Mouse (Mus musculus) layer of hippocampus, adult 18-20 months (tissue): Measurements from ENCODE around the gene Btd. TPM values are rescaled to one million over a fixed set of nuclear protein-coding genes. Genes with fewer than 3 reads are reported as not detected.
"Not testable (repeated sequence)": the region's sequence is repeated elsewhere in the genome, so short reads cannot be mapped to it uniquely, and the experiment has no call there.

Source experiments
- DNase-seq, 2 experiments: peaks; one replicate each; pipeline ENCODE4 v3.0.0; 2022; ENCODE audit warnings: low spot score in 2 of 2
- long read RNA-seq: library from polyadenylated mRNA; stranded (forward); transcript quantifications from one replicate; pipeline ENCODE4 v2.0.0, GENCODE M21; 2021
- total RNA-seq, 2 experiments: library from RNA; stranded (reverse); gene quantifications; 2 replicates each; pipeline ENCODE4 v1.2.3; 2021

The Btd gene
- total RNA-seq = 10 to 100 TPM; 10.3 TPM
- long read RNA-seq, transcript Btd-201 (4 exons, 2,324 nt) = major isoform, 9 of 13 reads
- long read RNA-seq, partial matches to known transcripts = 3 of 13 reads
- long read RNA-seq, other reads (novel, unspliced or antisense) = 1 of 13 reads

GRCm38 (mm10) chr14:31640890-31641505 lies at the start of gene Btd, which contains the start of gene Hacl1:
TSS of gene Btd (plus strand) at chr14:31641028.
TSS of gene Hacl1 (minus strand) at chr14:31641286.
- DNase-seq = peak; percentile 84 to 90

GRCm38 (mm10) chr14:31591243-31591642 lies 49.6 kb upstream of the Btd start, which contains the start of gene Colq:
TSS of gene Colq (minus strand) at chr14:31591343.
- DNase-seq = no peak

- DNase-seq = no peak
Observed at GRCm38 (mm10) chr14:31593036-31593435, 47.8 kb upstream of the Btd start.

- DNase-seq = no peak
Observed at GRCm38 (mm10) chr14:31594693-31595092, 46.1 kb upstream of the Btd start.

GRCm38 (mm10) chr14:31596408-31596807 lies 44.4 kb upstream of the Btd start:
- no peak for DNase-seq

GRCm38 (mm10) chr14:31597446-31597845 lies 43.4 kb upstream of the Btd start:
- DNase-seq = no peak

- no peak for DNase-seq
Observed at GRCm38 (mm10) chr14:31601908-31602615, 38.8 kb upstream of the Btd start.

GRCm38 (mm10) chr14:31602616-31602979 lies 38.2 kb upstream of the Btd start:
- not testable (repeated sequence) for DNase-seq

GRCm38 (mm10) chr14:31604916-31605315 lies 35.9 kb upstream of the Btd start:
- peak in 1 of 2 experiments; percentile 15 for DNase-seq

GRCm38 (mm10) chr14:31605514-31605913 lies 35.3 kb upstream of the Btd start:
- DNase-seq = no peak

GRCm38 (mm10) chr14:31611986-31612385 lies 28.8 kb upstream of the Btd start:
- DNase-seq = no peak

- no peak for DNase-seq
Observed at GRCm38 (mm10) chr14:31613671-31614070, 27.2 kb upstream of the Btd start.

GRCm38 (mm10) chr14:31617204-31617603 lies 23.6 kb upstream of the Btd start:
- peak in 1 of 2 experiments; percentile 21 for DNase-seq

- no peak for DNase-seq
Observed at GRCm38 (mm10) chr14:31617997-31618396, 22.8 kb upstream of the Btd start.

- no peak for DNase-seq
Observed at GRCm38 (mm10) chr14:31620591-31621223, 20.1 kb upstream of the Btd start.

- peak in 1 of 2 experiments; percentile 13 for DNase-seq
Observed at GRCm38 (mm10) chr14:31622748-31623147, 18.1 kb upstream of the Btd start.

GRCm38 (mm10) chr14:31630677-31631076 lies 10.2 kb upstream of the Btd start:
- DNase-seq = no peak

- DNase-seq = no peak
Observed at GRCm38 (mm10) chr14:31640346-31640889, 410 bp upstream of the Btd start, which contains the start of gene Gm49387. TSS of gene Gm49387 (minus strand) at chr14:31640878.

GRCm38 (mm10) chr14:31641506-31642155 lies 803 bp downstream of the Btd start:
- no peak for DNase-seq

GRCm38 (mm10) chr14:31644183-31644830 lies 3.5 kb downstream of the Btd start:
- DNase-seq = no peak
